ENCODE assay signal across 1 mouse cellular context in the genomic region with DNA sequence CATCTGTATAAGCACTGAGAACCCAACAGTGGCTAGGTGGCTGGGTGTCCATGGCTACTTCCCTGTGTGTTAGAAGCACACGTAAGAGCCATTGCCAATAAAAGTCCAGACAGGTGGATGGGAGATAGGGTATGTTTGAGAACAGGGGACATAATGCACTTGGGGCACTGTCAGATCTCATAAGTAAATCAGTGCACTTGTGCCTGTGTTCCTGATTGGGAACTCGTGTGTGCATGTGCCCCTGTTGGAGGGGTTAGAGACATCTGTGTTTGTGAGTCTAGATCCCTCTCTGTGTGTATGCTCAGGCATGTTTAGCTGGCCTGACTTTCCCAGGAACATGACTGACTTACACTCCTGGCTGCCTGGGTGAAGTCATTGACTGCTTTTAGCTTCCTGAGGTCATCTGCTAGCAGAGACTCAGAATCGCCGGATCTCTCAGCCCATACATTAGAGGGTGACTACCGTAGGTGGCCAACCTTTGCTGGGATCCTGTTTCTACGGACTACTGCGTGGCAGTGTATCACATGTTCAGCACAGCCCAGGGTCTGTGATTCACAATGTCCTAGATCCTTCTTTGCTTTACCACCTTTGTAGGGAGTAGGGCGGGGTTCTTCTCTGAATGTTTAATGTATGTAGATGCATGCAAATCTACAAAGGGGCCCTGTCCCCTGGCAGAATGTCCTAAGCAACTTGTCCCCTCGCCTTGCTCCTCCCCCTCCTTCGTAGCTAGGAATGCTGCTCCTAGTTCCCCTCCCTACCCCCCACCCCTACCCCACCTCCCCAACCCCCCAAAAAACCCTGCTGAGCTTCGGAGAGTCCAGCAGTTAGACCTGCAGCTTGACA.
A peak's percentile ranks its signal among the peaks of the same experiment; 100 is the strongest.
TF ChIP-seq lines count a peak whose summit lies in the region.

No protein-coding gene starts in this region.

TF ChIP-seq in CH12.LX, 34 proteins besides CTCF, POLR2A, EP300 and RAD21 (continued from another document):
- TF ChIP-seq MAZ (IDR thresholded peaks at IDR 0.05; ENCODE audit: low read depth, low read length), result no peak
- TF ChIP-seq SIN3A (IDR thresholded peaks at IDR 0.05; ENCODE audit: low read length), result no peak
- peak; percentile 95 for TF ChIP-seq TBP (conservative IDR thresholded peaks at IDR 0.05; ENCODE audit: low read depth, low read length)
- no peak for TF ChIP-seq SMC3 (IDR thresholded peaks at IDR 0.05; ENCODE audit: low read depth, low read length)
- TF ChIP-seq JUND (conservative IDR thresholded peaks at IDR 0.05; ENCODE audit: low read depth, low read length), result peak; percentile 68
- no peak for TF ChIP-seq E2F4 (IDR thresholded peaks at IDR 0.05; ENCODE audit: insufficient replicate concordance, low read depth, low read length)
- 0 out of 2 replicates have a peak, but pooled peaks have one; percentile 14 for TF ChIP-seq RCOR1 (conservative IDR thresholded peaks at IDR 0.05; ENCODE audit: low read depth, low read length)
- TF ChIP-seq ZC3H11A (IDR thresholded peaks at IDR 0.05; ENCODE audit: low read depth, low read length), result no peak
- TF ChIP-seq NRF1 (IDR thresholded peaks at IDR 0.05; ENCODE audit: low read depth, low read length), result no peak
- TF ChIP-seq NELFE (IDR thresholded peaks at IDR 0.05; ENCODE audit: low read depth, low read length), result peak; percentile 57
- TF ChIP-seq ELF1 (IDR thresholded peaks at IDR 0.05; ENCODE audit: low read depth, low read length), result no peak
- no peak for TF ChIP-seq CHD2 (IDR thresholded peaks at IDR 0.05; ENCODE audit: low read length)
- no peak for TF ChIP-seq MXI1 (IDR thresholded peaks at IDR 0.05; ENCODE audit: low read depth, low read length)
- TF ChIP-seq USF2 (conservative IDR thresholded peaks at IDR 0.05; ENCODE audit: low read depth, low read length), result no peak
- peak; percentile 11; the same call in 1 of the 2 replicates for TF ChIP-seq IRF4 (IDR thresholded peaks at IDR 0.05; ENCODE audit: low read depth, low read length)
- TF ChIP-seq BHLHE40 (IDR thresholded peaks at IDR 0.05; ENCODE audit: low read depth, low read length), result peak; percentile 52
- TF ChIP-seq ZMIZ1 (IDR thresholded peaks at IDR 0.05; ENCODE audit: low read depth, low read length), result peak; percentile 97
- TF ChIP-seq MEF2A (IDR thresholded peaks at IDR 0.05; ENCODE audit: borderline replicate concordance, low read depth, low read length), result peak; percentile 96
- peak; percentile 89 for TF ChIP-seq JUN (IDR thresholded peaks at IDR 0.05; ENCODE audit: insufficient read depth, low read depth, low read length)
- no peak for TF ChIP-seq UBTF (IDR thresholded peaks at IDR 0.05; ENCODE audit: low read depth, low read length)
- TF ChIP-seq GABPA (IDR thresholded peaks at IDR 0.05; ENCODE audit: insufficient replicate concordance, low read depth, low read length), result no peak
- TF ChIP-seq HCFC1 (IDR thresholded peaks at IDR 0.05; ENCODE audit: low read depth, low read length), result no peak
TF ChIP-seq in CH12.LX: peak in this region for 11.
